Mouse (Mus musculus) kidney, postnatal 0 days (tissue): ENCODE measurements around the gene Tshz2. TPM values are rescaled to one million over a fixed set of nuclear protein-coding genes. Genes with fewer than 3 reads are reported as not detected.

Experiments
- ATAC-seq: fragments of 200-750 bp; cut with Nextera tagmentation; replicated peaks from 2 replicates; pipeline ENCODE4 v1.8.0; 2017; ENCODE audit warnings: low read depth, moderate number of reproducible peaks, moderate TSS enrichment, moderate library complexity; ENCODE audit not compliant: low FRiP score
- DNase-seq: peaks from one replicate; pipeline ENCODE4 v3.0.0-alpha.2; 2016; ENCODE audit warnings: low spot score
- H3K27ac ChIP-seq: fragments of 300-500 bp; sonication (generic); 2 replicates; pipeline ENCODE4 v1.5.1; 2014; ENCODE audit warnings: mild to moderate bottlenecking
- H3K27me3 ChIP-seq: fragments of 300-500 bp; sonication (generic); 2 replicates; pipeline ENCODE4 v1.6.1; 2014; ENCODE audit warnings: low read length, mixed read lengths; ENCODE audit not compliant: insufficient read depth
- H3K36me3 ChIP-seq: fragments of 300-500 bp; sonication (generic); 2 replicates; pipeline ENCODE4 v1.6.1; 2014; ENCODE audit warnings: low read length, mixed read lengths; ENCODE audit not compliant: insufficient read depth
- H3K4me1 ChIP-seq: fragments of 300-500 bp; sonication (generic); replicated peaks from 2 replicates; pipeline ENCODE4 v1.6.1; 2014; ENCODE audit warnings: antibody characterized with exemption, low read length, mixed read lengths; ENCODE audit not compliant: insufficient read depth
- H3K4me2 ChIP-seq: fragments of 300-500 bp; sonication (generic); 2 replicates; pipeline ENCODE4 v1.6.1; 2014; ENCODE audit warnings: mild to moderate bottlenecking, low read length, moderate library complexity, mixed read lengths
- H3K4me3 ChIP-seq: fragments of 300-500 bp; sonication (generic); replicated peaks from 2 replicates; pipeline ENCODE4 v1.5.1; 2014; ENCODE audit warnings: low read depth, low read length
- H3K9ac ChIP-seq: fragments of 300-500 bp; sonication (generic); 2 replicates; pipeline ENCODE4 v1.6.1; 2014; ENCODE audit warnings: low read depth, low read length
- H3K9me3 ChIP-seq: fragments of 300-500 bp; sonication (generic); replicated peaks from 2 replicates; pipeline ENCODE4 v1.6.1; 2016; ENCODE audit warnings: low read length, inconsistent platforms, mixed read lengths
- CTCF ChIP-seq: IDR thresholded peaks from 2 replicates; pipeline ENCODE4 v1.5.1; 2016; ENCODE audit warnings: antibody characterized with exemption, low read depth, mild to moderate bottlenecking, moderate library complexity
- WGBS: fragments of 180-500 bp; shearing (Covaris S2); extraction: QIAGEN DNeasy Blood & Tissue Kit; methylation state at CpG from one replicate; pipeline ENCODE4 v1.1.7; 2014; 5-methylcytosine and 5-hydroxymethylcytosine counted together
- polyA plus RNA-seq: library from polyadenylated mRNA; unstranded; fragments of >200 nt; fragmentation: Nextera tagmentation; extraction: Ambion mirVana; gene quantifications from 2 replicates; pipeline ENCODE4 v1.2.1, GENCODE M21; 2015

The Tshz2 gene
- polyA plus RNA-seq, 1 experiment from 2014 or later: 9.8 TPM

DNA sequence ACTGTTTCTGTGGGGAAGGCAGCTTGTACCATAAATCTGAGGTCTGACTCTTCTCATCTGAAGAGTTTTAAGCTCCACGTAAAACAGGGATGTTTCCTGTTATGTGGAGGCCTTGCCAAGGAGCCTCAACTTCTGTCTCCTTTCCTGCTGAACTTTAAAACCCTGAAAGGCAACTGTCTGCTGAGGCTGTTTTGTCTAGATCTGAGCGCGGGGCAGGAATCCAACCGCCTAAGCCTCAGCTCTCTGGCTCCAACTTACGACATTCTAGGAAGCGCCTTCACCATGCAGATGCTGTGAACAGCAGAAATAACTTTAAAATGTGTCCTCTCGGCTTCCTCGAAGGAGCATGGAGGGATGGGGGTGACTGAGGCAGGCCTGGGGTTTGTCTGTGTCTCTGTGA is 318.2 kb downstream of the Tshz2 start:
- Histone ChIP-seq H3K36me3 (no peaks in the 10 kb centered on the region), H3K4me1 (no peaks in the 10 kb centered on the region), H3K4me3 (no peak overlapping the region), H3K9me3 (no peaks in the 10 kb centered on the region), H3K27ac (peak overlapping the region; percentile 25; the same call in 1 of the 2 replicates), H3K9ac (no peak overlapping the region), H3K4me2 (no peak overlapping the region), H3K27me3 (no peaks in the 10 kb centered on the region)
- 46% methylated on average over 8 of the region's 8 CpGs for WGBS
- no peak for TF ChIP-seq CTCF
- ATAC-seq (no peak), DNase-seq (peak; percentile 44)

DNA sequence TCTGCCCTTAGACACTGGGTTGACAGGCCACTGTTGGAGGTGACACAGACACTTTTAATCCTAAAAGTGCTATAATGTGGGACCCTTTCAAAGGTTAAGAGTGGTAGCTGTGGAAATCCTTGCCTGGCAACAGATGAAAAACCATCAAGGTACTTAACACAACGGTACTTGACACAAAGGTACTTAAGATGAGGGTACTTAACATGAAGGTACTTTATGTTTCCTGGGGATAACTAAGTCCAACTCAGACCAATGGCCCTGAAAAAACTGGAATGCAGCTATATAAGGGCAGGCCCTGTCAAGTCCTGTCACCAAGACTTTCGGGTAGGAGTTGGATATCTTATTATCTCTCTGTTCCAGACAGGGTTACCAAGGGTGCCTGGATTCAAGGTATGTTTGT is 320.2 kb downstream of the Tshz2 start:
- no peaks in the 10 kb centered on the region for H3K9me3 ChIP-seq

DNA sequence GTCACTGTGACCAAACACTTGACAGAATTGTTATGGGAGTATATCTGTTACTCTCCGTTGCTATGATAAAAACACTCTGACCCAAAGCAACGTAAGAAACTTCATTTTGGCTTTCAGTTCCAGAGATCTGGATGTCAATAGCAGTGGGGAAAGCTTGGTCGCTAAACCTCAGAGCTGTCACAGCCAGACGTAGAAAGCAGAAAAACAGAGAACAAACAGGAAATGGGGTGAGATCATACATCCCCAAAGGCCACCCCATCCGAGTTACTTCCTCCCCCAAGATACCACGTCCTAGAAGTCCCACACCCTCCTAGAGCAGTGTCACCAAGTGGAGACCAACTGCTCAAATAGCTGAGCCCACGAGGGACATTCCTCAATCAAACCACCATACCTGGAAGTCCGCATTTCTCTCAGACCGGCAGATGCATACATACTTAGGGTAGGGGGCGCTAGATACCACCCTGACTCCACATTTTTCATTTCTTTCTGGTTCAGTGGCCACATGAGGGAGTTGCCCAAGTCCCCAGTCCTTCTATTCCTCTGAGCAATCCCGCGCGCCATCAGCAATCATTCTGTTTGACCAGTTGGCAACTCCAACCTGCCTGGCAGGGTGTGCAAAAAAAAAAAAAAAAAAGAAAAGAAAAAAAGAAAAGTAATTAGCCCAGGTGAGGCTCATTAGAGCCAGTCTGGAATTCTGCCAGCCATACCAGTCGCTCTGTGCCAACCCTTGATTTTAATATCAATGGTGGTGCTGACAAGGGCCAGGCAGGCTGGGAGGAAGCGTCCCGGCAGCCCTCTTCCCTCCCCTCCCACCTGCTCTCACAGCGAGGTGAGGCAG is 326.1 kb downstream of the Tshz2 start:
- Histone ChIP-seq H3K36me3 (no peaks in the 10 kb centered on the region), H3K4me3 (no peak overlapping the region), H3K27me3 (no peaks in the 10 kb centered on the region), H3K9me3 (no peaks in the 10 kb centered on the region), H3K4me2 (no peak overlapping the region), H3K9ac (no peak overlapping the region), H3K4me1 (peaks cover 6% of the 10 kb centered on the region), H3K27ac (no peak overlapping the region)
- ATAC-seq (no peak), DNase-seq (peak; percentile 46)
- TF ChIP-seq CTCF: peak; percentile 55
- WGBS: 42% methylated on average over 17 of the region's 17 CpGs

More for the DNA sequence above, 320.2 kb downstream of the Tshz2 start:
- DNase-seq (no peak), ATAC-seq (no peak)
- Histone ChIP-seq H3K27ac (no peak overlapping the region), H3K4me1 (no peaks in the 10 kb centered on the region), H3K36me3 (no peaks in the 10 kb centered on the region), H3K4me3 (no peak overlapping the region), H3K9ac (no peak overlapping the region), H3K4me2 (no peak overlapping the region), H3K27me3 (no peaks in the 10 kb centered on the region)
- no peak for TF ChIP-seq CTCF
- 94% methylated on average over 2 of the region's 2 CpGs for WGBS

DNA sequence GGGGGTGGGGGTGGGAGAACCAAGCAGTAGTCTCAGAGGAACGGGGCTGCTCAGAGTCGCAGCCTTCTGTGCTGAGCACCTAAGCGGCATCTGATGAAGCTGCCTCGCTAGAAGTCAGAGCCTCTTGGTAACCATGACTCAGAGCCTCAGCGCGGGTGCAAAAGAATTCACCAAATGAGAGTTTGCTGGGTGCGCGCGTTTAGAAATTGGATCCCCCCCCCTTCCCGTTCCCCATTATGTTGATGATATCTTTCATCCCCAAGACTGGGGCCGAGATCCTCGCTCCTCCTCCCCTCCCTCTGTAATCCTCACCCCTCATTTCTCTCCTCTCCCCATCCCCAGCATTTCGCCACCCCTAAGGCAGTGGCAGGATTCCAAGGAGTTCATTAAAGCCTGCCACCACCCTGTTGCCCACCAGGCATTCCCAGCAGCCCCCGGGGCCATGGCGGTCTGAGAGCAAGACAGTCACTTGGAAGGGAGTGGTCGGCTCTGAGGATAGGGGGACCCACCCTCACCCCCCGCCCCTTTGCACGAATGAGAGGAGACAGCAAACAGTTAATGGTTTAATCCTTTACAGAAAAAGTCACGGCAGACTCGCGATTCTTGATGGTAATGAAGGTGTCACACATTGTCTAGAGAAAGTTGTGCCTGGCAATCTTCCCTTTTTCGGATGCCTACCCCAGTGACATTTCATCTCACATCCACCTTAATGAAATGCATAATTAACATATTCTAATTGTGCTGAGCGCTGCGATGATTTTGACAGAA is 328.8 kb downstream of the Tshz2 start:
- Histone ChIP-seq H3K27me3 (no peaks in the 10 kb centered on the region), H3K9ac (no peak overlapping the region), H3K36me3 (no peaks in the 10 kb centered on the region), H3K9me3 (no peaks in the 10 kb centered on the region), H3K4me3 (peak overlapping the region; percentile 7; the same call in 1 of the 2 replicates), H3K4me2 (peak overlapping the region; percentile 57), H3K4me1 (peaks cover 6% of the 10 kb centered on the region), H3K27ac (no peak overlapping the region)
- 30% methylated on average over 24 of the region's 24 CpGs for WGBS
- DNase-seq (peak; percentile 51), ATAC-seq (no peak)
- no peak for TF ChIP-seq CTCF

DNA sequence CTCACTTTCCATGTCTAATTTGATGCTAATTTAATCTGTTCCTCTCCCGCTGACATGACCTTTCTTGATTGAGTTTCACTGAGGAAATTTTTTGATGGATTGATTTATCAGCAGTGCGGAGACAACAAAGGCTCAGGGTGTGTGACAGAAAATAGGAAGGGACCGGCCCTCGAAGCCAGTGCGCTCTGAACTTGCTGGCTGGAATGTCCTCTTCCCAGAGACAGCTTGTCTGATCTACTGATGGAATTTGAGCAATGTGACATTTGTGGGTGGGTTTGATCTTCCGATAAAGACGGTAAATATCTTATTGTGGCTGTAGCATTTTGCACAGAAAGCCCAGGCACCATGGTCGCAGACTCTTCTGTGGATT is 329.4 kb downstream of the Tshz2 start:
- Histone ChIP-seq H3K4me3 (no peak overlapping the region), H3K27ac (no peak overlapping the region), H3K9ac (no peak overlapping the region), H3K4me1 (peaks cover 6% of the 10 kb centered on the region), H3K4me2 (peak overlapping the region; percentile 57; the same call in 1 of the 2 replicates), H3K9me3 (no peaks in the 10 kb centered on the region), H3K27me3 (no peaks in the 10 kb centered on the region), H3K36me3 (no peaks in the 10 kb centered on the region)
- 42% methylated on average over 8 of the region's 8 CpGs for WGBS
- no peak for ATAC-seq
- TF ChIP-seq CTCF: no peak
- DNase-seq: peak; percentile 44

DNA sequence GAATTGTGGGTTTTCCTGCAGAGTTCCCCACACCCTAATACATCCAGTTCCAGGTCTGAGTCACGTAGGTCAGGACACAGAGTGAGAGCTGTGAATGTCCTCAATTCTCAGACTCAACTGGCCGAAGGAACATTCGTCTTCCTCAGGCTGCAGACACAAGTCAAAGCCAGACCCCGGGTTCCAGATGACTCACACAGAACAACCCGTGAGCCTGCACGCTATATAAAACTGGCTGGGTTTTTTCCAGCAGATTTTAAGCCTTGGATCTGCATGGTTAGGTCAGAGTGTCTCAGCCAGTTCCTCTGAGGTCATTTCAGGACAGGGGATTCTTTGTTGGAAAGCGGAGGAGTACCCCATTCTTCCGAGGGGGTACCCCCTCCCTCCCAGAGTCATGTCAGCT is 330.0 kb downstream of the Tshz2 start:
- no peaks in the 10 kb centered on the region for H3K9me3 ChIP-seq
- no peak for ATAC-seq
- no peak for TF ChIP-seq CTCF
- H3K36me3 ChIP-seq: no peaks in the 10 kb centered on the region
- H3K27ac ChIP-seq: no peak overlapping the region
- no peak overlapping the region for H3K4me3 ChIP-seq
- H3K9ac ChIP-seq: no peak overlapping the region
- no peaks in the 10 kb centered on the region for H3K27me3 ChIP-seq
- H3K4me2 ChIP-seq: no peak overlapping the region
- no peak for DNase-seq
- H3K4me1 ChIP-seq: peaks cover 6% of the 10 kb centered on the region
- WGBS: 41% methylated on average over 8 of the region's 8 CpGs
